Mouse (Mus musculus) erythroblast, embryonic 14.5 days (primary cell): ENCODE results near the gene Thsd4.

Experiments
- GATA1 ChIP-seq: IDR thresholded peaks from 2 replicates; pipeline ENCODE4 v1.6.1; 2012; ENCODE audit warnings: low read length, inconsistent platforms, mixed read lengths
- TAL1 ChIP-seq: IDR thresholded peaks from 3 replicates; pipeline ENCODE4 v1.6.1; 2012; ENCODE audit warnings: low read length, inconsistent platforms, mixed read lengths

DNA sequence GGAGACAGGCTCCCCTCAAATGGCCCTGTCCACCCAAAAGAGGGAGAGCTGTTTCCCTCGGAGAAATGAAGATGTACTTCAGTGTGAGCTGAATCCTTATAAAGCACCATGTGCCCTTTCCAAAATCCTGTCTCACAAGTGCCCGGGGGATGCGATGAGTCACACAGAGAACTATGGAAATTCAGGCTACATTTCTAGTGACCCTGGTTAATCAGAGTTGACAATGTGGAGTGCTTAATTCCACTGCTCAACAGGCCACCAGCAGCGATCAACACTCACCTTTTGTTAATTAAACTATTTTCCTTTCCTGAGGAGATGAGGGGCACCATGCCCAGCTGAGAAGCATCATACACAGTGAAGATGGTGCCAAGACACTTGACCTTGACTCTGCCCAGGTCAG, 138.9 kb downstream of the Thsd4 start:
- no peak for TF ChIP-seq GATA1
- TF ChIP-seq TAL1: no peak
